Mouse (Mus musculus) heart, adult 9 months (tissue): ENCODE data around the gene 9230102O04Rik.

Source experiments
- DNase-seq, 2 experiments: peaks; one replicate each; pipeline ENCODE4 v3.0.0; 2022; ENCODE audit warnings: low spot score in 2 of 2

Gene 9230102O04Rik

GRCm38 (mm10) chr2:9871798-9872197 lies 17.5 kb downstream of the 9230102O04Rik start:
- DNase-seq, result no peak

- no peak for DNase-seq
Measured at GRCm38 (mm10) chr2:9871141-9871716, 18.1 kb downstream of the 9230102O04Rik start.

GRCm38 (mm10) chr2:9867092-9867825 lies 22.1 kb downstream of the 9230102O04Rik start:
- no peak for DNase-seq

- DNase-seq, result no peak
Measured at GRCm38 (mm10) chr2:9860698-9861097, 28.6 kb downstream of the 9230102O04Rik start.

GRCm38 (mm10) chr2:9855861-9856260 lies 33.5 kb downstream of the 9230102O04Rik start:
- DNase-seq, result no peak

- DNase-seq, result no peak
Measured at GRCm38 (mm10) chr2:9852851-9853576, 36.3 kb downstream of the 9230102O04Rik start.

GRCm38 (mm10) chr2:9835195-9835594 lies 54.1 kb downstream of the 9230102O04Rik start:
- DNase-seq, result no peak

- DNase-seq, result no peak
Measured at GRCm38 (mm10) chr2:9833712-9834111, 55.6 kb downstream of the 9230102O04Rik start.
